Comparison of ENCODE assay signal across 8 mouse cellular contexts in genomic region chr1:105993601-105994209, GRCm38 (mm10). TPM values are rescaled to one million over a fixed set of nuclear protein-coding genes. Genes with fewer than 3 reads are reported as not detected.
DNase-seq lines count a peak whose midpoint lies in the region; ATAC-seq and TF ChIP-seq lines count a peak whose summit lies in the region.

No protein-coding gene starts in this region.

- 0 out of 2 replicates have a peak, but pooled peaks have one; percentile 18 for TF ChIP-seq POLR2A in cortical plate, adult 2 months (IDR thresholded peaks at IDR 0.05; ENCODE audit: extremely low read depth, insufficient read depth, low read length)

- peaks cover 1% of the 10 kb centered on the region; the same call in 1 of the 2 replicates for H3K4me1 ChIP-seq in cortical plate, adult 2 months (ENCODE audit: control insufficient read depth, insufficient read depth, low read length)

- peak; percentile 86 for DNase-seq in gastrocnemius, postnatal 10 days
- peak; percentile 73 to 92 for DNase-seq in left cerebral cortex, postnatal 10 days (ENCODE audit: extremely low spot score in 1 of 2, low spot score in 2 of 2)
- DNase-seq in right cerebral cortex, postnatal 10 days (ENCODE audit: low spot score in 2 of 2), result peak; percentile 90
- peak; percentile 85 for DNase-seq in urinary bladder, postnatal 14 days (ENCODE audit: low spot score)

- peak overlapping the region; percentile 83 for H3K4me3 ChIP-seq in cortical plate, adult 2 months (ENCODE audit: insufficient read depth, low read length)

- TF ChIP-seq CTCF in cortical plate, adult 2 months (IDR thresholded peaks at IDR 0.05; ENCODE audit: extremely low read depth, insufficient read depth, low read length), result no peak

- peak; percentile 33 for ATAC-seq in activated CD4-positive, CD25-positive, alpha-beta regulatory T cell, adult 4 months
- ATAC-seq in inflammation-experienced regulatory T-cells, adult 6 months, result peak; percentile 34
- peak; percentile 45 for ATAC-seq in megakaryocyte progenitor cell, adult 5-6 weeks (replicated peaks; ENCODE audit: poor library complexity)

- intact Hi-C loops in left cerebral cortex, postnatal 10 days (cut with DNase I), result loop anchor here (5.0 kb wide), 3 partner anchors 211 to 331 kb away; partner anchors contain the start of genes Pign, Relch and Tnfrsf11a

- peak overlapping the region; percentile 54; the same call in 1 of the 2 replicates for H3K27ac ChIP-seq in cortical plate, adult 2 months (ENCODE audit: insufficient read depth, low read length)

RNA-seq across cellular contexts. Expression of gene Zcchc2, which starts 3.5 kb away (rescaled TPM):
- polyA plus RNA-seq in activated CD4-positive, CD25-positive, alpha-beta regulatory T cell, adult 4 months (2017; shearing (Covaris generic)), result 1 to 10 TPM; 7.0 to 8.5 TPM
- 18.7 and 19.6 TPM in 2 replicates for polyA plus RNA-seq in cortical plate, adult 2 months (2012; rRNA removed)
- total RNA-seq in gastrocnemius, postnatal 10 days (2021), result 1 to 10 TPM; 6.6 to 8.4 TPM
- 1 to 10 TPM; 5.6 to 9.4 (median 6.8) TPM for polyA plus RNA-seq in inflammation-experienced regulatory T-cells, adult 6 months (2017; shearing (Covaris generic))
- 10 to 100 TPM; 19.5 to 23.5 TPM for total RNA-seq in left cerebral cortex, postnatal 10 days (2021)
- 22.2 and 25.0 TPM in 2 replicates for total RNA-seq in megakaryocyte progenitor cell, adult 5-6 weeks (2015)
- total RNA-seq in megakaryocyte progenitor cell, adult 5-6 weeks (2017), result 15.1 and 16.7 TPM in 2 replicates

Comparison
In these comparisons a context has a peak if more than half of its experiments do, and no peak if none do; other contexts are left out.
1. Peak in every context shown above with its lines: DNase-seq, ATAC-seq, H3K4me3 ChIP-seq and H3K27ac ChIP-seq.